Mouse (Mus musculus): ENCODE data around the gene Zfp648.

Gene Zfp648

GRCm38 (mm10) chr1:154223807-154224207 is 22.8 kb downstream of the Zfp648 start:
- DNase-seq: no peak

DNA sequence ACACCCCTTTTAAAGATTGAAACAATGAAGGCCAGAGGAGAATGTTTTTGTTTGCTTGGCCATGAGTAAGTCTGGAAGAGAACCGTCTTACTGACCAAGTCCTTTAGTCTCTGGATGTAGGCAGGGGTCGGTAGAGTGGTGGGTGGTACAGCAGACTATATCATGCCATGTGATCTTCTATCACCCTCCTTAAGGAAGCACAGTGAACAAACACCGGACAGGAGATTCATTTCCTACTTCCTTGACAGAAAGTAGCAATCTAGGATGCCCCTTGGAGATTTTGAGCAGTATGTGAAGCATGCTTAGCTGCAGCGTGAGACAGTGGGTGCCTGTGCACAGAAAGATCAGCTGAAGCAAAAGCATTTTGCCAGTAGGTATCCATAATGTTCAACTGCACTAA is 31.6 kb downstream of the Zfp648 start:
- no peak for DNase-seq

DNA sequence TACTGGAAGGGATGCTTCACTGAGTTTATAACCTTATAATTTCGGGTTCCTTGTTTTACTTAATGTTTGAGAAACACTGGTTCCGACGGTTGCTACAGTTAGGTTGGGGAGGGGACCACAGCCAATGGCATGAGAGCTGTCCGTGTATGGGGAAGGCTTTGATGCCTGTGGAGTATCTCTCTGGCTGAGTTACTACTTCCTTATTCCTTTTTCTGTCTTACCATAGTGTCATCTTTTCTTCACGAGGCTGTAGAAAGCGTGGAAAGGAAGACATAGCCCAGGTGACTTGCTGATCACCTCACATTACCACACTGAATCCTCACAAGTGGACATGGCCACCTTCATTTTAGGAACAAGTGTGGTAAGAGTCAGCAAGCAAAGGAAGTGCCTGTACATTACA is 32.0 kb downstream of the Zfp648 start:
- no peak for DNase-seq

GRCm38 (mm10) chr1:154234814-154235213 is 33.8 kb downstream of the Zfp648 start:
- no peak for DNase-seq

DNA sequence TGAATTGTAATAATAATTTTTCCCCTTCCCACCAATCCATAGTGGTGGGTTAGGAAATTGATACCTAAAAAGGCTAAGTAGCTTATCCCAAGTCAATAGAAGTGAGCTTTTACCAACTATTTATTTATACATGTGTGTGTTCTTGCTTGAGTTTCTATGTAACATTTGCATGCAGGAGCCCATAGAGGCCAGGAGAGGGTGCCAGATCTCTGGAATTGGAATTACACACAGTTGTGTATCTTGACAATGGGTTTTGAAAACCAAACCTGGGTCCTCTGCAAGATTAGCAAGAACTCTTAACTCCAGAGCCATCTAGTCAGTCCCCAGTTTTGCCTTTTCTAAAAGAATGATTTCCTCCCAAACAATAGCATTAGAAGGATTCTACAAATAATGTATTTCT is 37.9 kb downstream of the Zfp648 start:
- DNase-seq: no peak

DNA sequence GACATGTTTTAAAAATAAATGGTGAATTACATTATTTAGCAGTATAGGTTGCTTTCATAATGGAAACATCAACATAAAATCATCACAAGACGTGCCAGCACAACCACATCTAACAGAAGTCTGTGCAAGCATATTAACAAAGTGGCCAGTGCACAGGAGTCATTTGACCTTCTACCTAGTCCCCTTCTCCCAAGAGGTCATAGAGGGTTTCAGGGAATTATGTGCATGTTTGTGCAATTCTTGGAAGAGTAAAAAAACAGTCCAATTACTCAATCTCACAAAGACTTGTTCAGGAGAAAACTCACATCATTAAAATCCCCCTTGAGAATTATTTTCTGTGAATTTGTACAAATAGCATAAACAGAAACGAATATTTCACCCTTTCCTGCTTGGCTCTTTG is 50.2 kb downstream of the Zfp648 start:
- no peak for DNase-seq

GRCm38 (mm10) chr1:154252739-154253138 is 51.8 kb downstream of the Zfp648 start:
- no peak for DNase-seq

All from cerebellum, adult 11 months (tissue).